Mouse (Mus musculus): ENCODE measurements around the gene Capzb.
A peak's percentile ranks its signal among the peaks of the same experiment; 100 is the strongest.

The Capzb gene

DNA sequence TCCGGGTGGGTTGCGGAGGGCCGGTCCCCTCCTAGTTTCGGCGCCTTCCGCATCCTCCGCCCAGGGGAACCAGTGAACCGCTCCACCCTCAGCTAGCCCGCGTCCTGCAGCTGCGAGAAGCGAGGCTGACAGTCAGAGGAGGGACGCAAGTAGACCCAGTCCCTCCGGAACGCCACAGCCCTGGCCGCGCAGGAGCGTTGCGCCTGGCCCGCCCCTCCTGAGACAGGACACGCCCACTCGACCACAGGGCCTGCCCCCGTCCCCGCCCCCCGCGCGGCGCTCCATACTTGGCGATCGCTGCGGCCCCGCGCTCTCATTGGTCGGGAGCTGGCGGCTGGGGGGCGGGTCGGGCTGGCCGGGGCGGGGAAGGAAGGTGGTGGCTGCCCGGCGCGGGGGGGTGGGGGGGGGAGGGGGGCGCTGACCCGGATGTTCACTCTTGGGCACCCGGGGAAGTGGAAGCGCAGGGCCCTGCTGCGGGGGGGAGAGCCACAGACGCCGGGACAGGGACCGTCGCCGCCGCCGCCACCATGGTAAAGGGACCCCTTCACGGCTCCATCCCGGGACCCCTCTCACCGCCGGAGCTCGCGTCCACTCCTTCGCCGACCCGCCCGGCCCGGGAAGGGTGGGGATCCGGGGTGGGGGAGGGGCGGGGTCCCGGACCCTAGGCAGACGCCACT lies at the start of gene Capzb:
TSS of gene Capzb (plus strand) at position 401 of the 677 bp plus-strand sequence.
- DNase-seq (ENCODE audit: low spot score) = peak; percentile 95

DNA sequence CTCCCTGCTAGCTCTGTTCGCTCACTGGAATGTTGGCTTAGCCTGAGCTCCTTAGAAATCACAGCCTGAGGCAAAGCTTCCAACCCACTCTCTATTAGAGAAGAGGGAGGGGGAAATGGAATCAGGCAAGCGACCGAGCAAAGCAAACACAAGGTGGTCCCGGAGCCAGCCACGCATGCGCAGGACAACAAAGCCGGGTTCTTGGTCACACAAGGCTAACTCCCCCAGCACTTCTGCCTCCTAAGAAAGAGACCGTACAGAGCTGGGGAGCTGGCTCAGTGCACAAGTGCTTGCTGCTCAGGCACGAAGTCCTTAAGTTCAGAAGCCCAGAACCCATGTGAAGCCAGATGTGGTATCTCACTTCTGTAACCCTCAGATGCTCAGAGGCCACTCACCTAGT lies 49.7 kb upstream of the Capzb start:
- no peak for DNase-seq (ENCODE audit: low spot score)

- DNase-seq (ENCODE audit: low spot score) = no peak
These were observed 48.1 kb upstream of the Capzb start for GRCm38 (mm10) chr4:139144577-139144976.

DNA sequence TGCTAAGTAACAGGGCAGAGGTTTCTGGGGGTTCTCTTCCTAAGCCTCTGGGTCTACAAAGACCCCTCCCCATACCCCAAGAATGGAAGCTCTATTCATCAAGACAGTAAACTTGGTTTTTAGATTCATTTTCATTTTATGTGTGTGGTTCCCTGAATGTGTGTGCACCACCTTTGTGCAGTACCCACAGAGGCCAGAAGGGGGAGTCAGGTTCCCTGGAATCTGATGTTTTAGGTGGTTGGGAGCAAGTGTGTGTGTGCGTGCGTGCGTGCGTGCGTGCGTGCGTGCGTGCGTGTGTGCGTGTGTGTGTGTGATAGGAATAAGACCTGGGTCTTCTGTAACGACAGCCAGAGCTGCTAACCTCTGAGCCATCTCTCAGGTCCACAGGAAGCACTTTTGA lies 47.5 kb upstream of the Capzb start:
- DNase-seq (ENCODE audit: low spot score) = no peak

GRCm38 (mm10) chr4:139146760-139147159 lies 45.9 kb upstream of the Capzb start:
- DNase-seq (ENCODE audit: low spot score) = no peak

DNA sequence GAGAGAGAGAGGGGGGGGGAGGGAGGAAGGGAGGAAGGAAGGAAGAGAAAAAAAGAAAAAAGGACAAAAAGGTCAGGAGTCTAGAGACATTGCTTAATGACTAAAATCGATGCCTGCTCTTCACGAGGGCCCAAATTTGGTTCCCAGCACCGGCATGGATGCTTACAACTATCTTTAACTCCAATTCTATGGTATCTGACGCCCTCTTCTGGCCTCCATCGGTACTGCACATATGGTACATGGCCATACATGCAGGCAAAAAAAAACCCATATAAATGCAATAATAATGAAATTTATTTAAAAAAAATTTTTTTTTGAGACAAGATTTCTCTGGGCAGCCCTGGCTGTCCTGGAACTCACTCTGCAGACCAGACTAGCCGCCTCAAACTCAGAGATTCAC lies 41.3 kb upstream of the Capzb start:
- no peak for DNase-seq (ENCODE audit: low spot score)

DNA sequence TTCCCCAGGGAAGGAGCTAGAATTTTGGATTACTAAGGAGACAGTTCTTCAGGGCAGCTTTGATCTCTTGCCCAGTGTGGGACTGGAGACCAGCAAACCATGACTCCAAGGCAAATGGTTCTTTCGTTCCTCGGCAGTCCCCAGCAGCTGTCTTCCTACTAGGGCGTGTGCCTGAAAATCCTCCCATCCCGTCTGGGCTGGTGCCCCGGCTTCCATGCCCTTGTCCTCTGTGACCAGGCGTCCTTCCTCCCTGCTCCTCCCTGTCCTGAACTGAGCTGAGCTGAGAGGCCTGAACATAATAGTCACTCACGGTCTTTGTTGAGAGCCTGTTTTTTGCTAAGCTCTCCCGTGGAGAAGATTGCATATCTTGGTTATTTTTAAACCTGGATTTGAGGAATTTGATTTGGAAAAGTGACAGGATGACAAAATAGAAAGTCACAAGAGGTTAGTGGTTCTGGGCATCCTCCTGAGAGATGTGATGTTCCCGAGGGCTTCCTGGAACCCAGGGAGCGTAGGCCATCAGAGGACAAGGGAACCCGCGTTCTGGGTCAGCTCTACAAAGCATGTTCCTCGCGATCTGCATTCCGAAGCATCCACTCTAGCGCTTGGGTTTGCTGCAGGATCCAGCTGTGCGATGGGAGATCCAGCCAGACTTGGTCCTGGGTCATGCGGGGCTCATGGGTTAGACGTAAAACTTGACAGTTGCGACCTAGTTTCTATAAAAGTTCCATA lies 38.0 kb upstream of the Capzb start:
- no peak for DNase-seq (ENCODE audit: low spot score)

- DNase-seq (ENCODE audit: low spot score) = no peak
These were observed 36.2 kb upstream of the Capzb start for GRCm38 (mm10) chr4:139156538-139156937.

DNA sequence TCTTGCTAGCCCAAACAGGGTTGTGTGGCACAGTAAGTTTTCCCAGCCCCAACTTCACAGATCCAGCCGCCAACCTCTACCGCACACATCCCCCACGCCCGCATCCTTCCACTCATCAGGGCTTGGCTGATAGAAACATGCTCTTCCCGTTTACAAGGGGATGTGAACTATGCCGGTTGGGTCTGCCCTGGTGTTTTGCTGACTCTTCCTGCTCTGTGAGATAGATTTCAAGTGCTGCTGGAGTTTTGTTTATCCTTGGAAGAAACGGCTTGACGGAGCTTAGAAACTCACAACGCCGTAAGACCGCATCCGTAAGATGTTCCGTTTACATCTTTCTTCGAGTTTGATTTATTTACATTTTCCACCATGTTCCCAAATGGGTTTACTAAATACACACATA lies 34.3 kb upstream of the Capzb start:
- DNase-seq (ENCODE audit: low spot score) = no peak

- no peak for DNase-seq (ENCODE audit: low spot score)
These were observed 31.6 kb upstream of the Capzb start for GRCm38 (mm10) chr4:139161076-139161475.

DNA sequence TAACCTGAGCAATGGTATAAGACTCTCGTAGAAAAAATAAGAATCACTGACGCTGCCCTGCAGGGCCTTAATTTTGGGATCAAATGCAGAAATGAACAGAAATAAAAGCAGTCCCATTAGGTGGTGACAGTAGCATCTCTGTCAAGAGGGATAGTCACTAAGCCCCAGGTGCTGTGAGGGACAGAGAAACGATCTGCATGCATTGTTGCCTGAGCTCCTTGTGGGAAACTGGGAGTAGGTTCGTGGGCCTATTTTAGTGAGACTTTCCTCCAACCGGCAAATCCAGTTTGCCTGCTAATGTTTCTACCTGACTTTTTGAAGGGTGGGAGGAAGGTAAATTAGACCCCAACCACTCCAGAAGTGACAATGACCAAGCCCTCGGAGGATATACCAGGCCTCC lies 28.6 kb upstream of the Capzb start:
- no peak for DNase-seq (ENCODE audit: low spot score)

DNA sequence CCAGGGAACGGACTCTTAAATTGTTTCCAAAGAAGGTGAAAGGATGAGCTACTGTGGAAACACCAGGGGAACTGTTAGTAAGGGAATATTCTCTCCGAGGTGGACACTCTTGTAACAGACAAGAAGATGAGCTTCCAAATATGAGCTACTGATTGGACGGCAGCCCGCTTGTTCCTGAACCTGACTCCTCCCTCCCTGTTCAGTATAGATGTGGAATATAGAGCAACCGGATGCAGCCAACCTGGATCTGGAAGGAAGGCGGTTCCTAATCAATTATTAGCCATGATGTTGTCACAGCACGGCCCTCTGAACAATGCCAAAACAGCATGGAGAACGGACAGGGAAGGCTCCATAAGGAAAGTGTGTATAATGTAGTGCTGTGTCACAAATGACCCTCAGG lies 27.4 kb upstream of the Capzb start:
- DNase-seq (ENCODE audit: low spot score) = no peak

DNA sequence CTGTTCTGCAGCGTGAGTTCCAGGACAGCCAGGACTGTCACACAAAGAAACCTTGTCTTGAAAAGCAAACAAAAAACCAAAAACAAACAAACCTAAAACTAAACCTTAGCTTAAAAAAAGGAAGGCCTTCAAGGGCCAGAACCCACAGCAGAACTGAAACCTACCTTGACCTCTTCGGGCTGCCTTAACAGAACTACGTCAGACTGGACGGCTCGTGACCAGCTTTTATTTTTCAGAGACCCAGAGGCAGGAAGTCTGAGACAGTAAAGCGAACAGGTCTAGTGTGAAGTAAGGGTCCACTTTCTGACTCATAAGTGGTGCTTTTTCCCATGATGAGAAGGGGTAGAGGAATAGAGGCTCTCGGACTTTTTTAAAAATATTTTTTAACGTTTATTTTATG lies 26.5 kb upstream of the Capzb start:
- DNase-seq (ENCODE audit: low spot score) = no peak

GRCm38 (mm10) chr4:139167107-139167506 lies 25.6 kb upstream of the Capzb start:
- DNase-seq (ENCODE audit: low spot score) = no peak

- DNase-seq (ENCODE audit: low spot score) = peak; percentile 46
These were observed 23.5 kb upstream of the Capzb start for GRCm38 (mm10) chr4:139168985-139169747.

DNA sequence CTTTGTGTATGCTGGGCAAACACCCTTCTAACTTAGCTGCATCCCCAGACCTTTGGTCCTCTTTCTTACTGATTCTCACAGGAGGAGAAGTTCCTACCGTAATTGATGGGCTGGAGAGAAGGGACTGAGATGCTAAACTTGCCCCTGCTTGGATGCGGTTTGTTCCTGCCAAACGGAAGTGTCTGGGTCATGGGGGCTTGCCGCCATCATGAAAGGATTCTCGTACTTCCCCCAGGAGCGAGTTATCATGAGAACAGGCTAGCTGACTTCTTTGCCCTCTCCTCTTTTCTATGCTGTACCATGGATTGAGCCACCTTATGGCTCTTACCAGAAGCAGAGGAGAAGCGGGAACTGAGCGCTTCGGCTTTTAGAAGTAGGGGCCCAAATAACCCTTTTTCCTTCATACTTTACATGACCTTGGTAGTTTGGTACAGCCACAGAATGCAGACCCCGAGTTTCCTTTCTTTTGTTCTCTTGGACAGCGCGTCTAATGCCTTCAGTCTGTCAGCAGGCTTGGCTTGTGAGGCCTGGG lies 22.9 kb upstream of the Capzb start:
- no peak for DNase-seq (ENCODE audit: low spot score)

- no peak for DNase-seq (ENCODE audit: low spot score)
These were observed 17.4 kb upstream of the Capzb start for GRCm38 (mm10) chr4:139175061-139175971.

DNA sequence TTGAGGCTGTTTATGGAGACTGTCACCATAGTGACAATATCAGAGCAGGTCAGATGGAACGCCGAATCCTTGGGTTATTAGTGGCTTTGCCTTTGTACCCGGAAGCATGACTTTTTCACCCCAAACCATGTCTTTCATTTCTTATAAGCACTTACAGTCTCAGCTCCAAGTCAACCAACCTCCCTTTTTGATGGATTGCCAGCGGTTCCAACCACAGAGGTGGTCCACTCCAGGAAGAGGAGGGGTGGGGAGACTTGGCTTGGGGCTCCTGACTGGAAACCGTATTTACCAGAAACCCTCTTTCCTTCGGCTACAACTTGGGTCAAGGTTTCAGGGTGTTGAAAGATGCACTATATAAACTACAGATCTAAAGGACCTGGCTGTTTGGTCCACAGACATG lies 16.7 kb upstream of the Capzb start:
- no peak for DNase-seq (ENCODE audit: low spot score)

DNA sequence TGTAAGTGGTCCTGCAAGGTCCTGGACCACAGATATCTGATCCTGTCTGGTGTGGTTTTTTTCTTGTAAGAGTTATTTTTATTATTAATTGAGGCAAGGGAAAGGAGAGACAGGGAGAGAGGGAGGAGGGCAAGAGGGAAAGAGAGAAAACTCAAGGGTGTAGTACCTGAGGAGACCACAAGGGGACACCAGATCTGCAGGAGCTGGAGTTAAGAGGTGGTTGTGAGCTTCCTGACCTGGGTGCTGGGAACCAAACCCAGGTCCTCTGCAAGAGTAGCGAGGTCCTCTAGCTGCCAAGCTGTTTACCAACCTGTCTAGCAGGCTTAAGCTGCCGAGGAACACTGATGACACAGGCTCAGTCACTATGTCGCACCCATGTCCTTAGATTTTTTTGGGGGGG lies 14.8 kb upstream of the Capzb start:
- peak; percentile 19 for DNase-seq (ENCODE audit: low spot score)

DNA sequence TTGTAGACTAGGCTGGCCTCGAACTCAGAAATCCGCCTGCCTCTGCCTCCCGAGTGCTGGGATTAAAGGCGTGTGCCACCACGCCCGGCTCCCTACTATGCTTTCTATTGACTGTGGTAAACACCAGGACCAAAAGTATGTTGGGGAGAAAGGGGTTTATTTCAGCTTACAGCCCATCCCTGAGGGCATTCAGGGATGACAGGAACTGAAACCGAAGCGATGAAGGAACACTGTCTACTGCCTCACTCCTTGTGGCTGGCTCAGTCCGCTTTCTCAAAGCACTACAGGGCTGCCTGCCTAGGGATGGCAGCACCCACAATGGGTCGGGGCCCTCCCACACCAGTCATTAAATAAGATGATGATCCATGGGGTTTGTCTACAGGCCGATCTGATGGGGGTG lies 14.3 kb upstream of the Capzb start:
- DNase-seq (ENCODE audit: low spot score) = no peak

DNA sequence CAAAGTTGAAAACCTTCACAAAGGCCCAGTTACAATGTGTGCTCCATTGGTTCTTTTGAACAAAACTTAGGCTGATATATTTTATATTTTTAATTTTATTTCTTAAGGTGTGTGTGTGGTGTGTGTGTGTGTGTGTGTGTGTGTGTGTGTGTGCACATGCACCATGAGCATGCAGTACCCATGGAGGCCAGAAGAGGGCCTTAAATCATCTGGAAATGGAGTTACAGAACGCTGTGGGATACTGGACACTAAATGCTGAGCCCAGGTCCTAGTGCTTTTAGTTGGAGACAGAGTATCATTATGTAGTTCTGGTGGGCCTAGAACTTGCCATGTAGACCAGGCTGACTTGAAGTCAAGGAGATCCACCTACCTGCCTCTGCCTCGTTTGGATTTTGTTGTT lies 13.5 kb upstream of the Capzb start:
- DNase-seq (ENCODE audit: low spot score) = no peak
